Mouse (Mus musculus) limb, embryonic 10.5 days (tissue): ENCODE data around the gene Col24a1. TPM values are rescaled to one million over a fixed set of nuclear protein-coding genes. Genes with fewer than 3 reads are reported as not detected.
"Not testable (repeated sequence)": the region's sequence is repeated elsewhere in the genome, so short reads cannot be mapped to it uniquely, and the experiment has no call there.

Experiments used
- DNase-seq: peaks from one replicate; pipeline ENCODE4 v3.0.0-alpha.2; 2017; ENCODE audit warnings: low spot score
- H3K27ac ChIP-seq: fragments of 300-500 bp; sonication (generic); 2 replicates; pipeline ENCODE4 v1.5.1; 2016; ENCODE audit warnings: mild to moderate bottlenecking
- H3K27me3 ChIP-seq: fragments of 300-500 bp; sonication (generic); 2 replicates; pipeline ENCODE4 v1.6.1; 2016; ENCODE audit warnings: low read depth, mild to moderate bottlenecking; ENCODE audit not compliant: poor library complexity, severe bottlenecking
- H3K36me3 ChIP-seq: fragments of 300-500 bp; sonication (generic); 2 replicates; pipeline ENCODE4 v1.6.1; 2016; ENCODE audit warnings: mild to moderate bottlenecking, moderate library complexity
- H3K4me1 ChIP-seq: fragments of 300-500 bp; sonication (generic); 2 replicates; pipeline ENCODE4 v1.6.1; 2016
- H3K4me3 ChIP-seq: fragments of 300-500 bp; sonication (generic); 2 replicates; pipeline ENCODE4 v1.5.1; 2016; ENCODE audit warnings: mild to moderate bottlenecking, moderate library complexity
- H3K9me3 ChIP-seq: fragments of 300-500 bp; sonication (generic); replicated peaks from 2 replicates; pipeline ENCODE4 v1.6.1; 2016; ENCODE audit warnings: mild to moderate bottlenecking
- WGBS: fragments of 180-500 bp; shearing (Covaris S2); methylation state at CpG from one replicate; pipeline ENCODE4 v1.1.7; 2016; 5-methylcytosine and 5-hydroxymethylcytosine counted together
- polyA plus RNA-seq: library from polyadenylated mRNA; unstranded; fragments of >200 nt; fragmentation: Nextera tagmentation; extraction: Ambion mirVana; gene quantifications from 2 replicates; pipeline ENCODE4 v1.2.1, GENCODE M21; 2016

Gene Col24a1
- polyA plus RNA-seq, 1 experiment from 2014 or later, result 1.0 TPM

DNA sequence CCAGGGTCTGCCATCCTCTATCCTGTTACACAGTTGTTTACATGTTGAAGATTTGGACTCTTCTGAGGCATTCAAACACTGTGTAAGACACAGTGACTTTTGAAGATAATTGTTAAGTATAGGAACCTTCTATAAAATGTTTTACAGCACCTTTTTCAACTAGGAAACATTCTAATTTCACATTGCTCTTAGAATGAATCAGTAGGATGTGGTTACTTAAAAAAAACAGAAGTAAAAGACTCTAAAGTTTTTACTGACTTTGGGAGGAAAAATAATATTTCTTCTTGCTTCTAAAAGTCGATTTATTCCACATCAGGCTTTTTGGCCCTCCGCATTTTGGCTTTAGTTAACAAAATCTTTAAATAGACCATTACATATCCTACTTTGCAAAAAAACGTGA lies 129.8 kb downstream of the Col24a1 start:
- Histone ChIP-seq H3K4me1 (peaks cover 15% of the 10 kb centered on the region), H3K27ac (no peak overlapping the region), H3K27me3 (no peaks in the 10 kb centered on the region), H3K36me3 (no peaks in the 10 kb centered on the region), H3K4me3 (no peak overlapping the region), H3K9me3 (no peaks in the 10 kb centered on the region)
- 92% methylated on average over 3 of the region's 3 CpGs for WGBS
- DNase-seq, result no peak

- Histone ChIP-seq H3K4me3 (no peak overlapping the region), H3K9me3 (no peaks in the 10 kb centered on the region), H3K36me3 (no peaks in the 10 kb centered on the region), H3K27ac (no peak overlapping the region), H3K27me3 (no peaks in the 10 kb centered on the region), H3K4me1 (no peaks in the 10 kb centered on the region)
- no peak for DNase-seq
- WGBS, result 90% methylated on average over 7 of the region's 7 CpGs
Measured at GRCm38 (mm10) chr3:145438352-145438751, 146.1 kb downstream of the Col24a1 start.

- Histone ChIP-seq H3K4me1 (no peaks in the 10 kb centered on the region), H3K27ac (no peak overlapping the region), H3K36me3 (no peaks in the 10 kb centered on the region), H3K9me3 (no peaks in the 10 kb centered on the region), H3K27me3 (no peaks in the 10 kb centered on the region), H3K4me3 (no peak overlapping the region)
- no peak for DNase-seq
- WGBS, result 92% methylated on average over 7 of the region's 7 CpGs
Measured at GRCm38 (mm10) chr3:145439086-145439485, 146.8 kb downstream of the Col24a1 start.

DNA sequence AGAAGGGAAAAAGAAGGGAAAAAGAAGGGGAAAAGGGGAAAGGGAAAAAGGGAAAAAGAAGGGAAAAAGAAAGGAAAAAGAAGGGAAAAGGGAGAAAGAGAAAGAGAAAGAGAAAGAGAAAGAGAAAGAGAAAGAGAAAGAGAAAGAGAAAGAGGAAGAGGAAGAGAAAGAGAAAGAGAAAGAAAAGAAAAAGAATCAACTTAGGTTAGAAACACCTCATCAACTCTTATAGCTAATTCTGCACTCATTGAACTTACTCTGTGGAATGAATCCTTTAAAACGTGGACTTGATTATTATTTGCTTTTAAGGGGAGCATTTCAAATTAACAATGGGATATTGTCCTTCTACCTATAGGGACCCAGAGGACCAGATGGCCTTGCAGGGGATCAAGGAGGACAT lies 148.7 kb downstream of the Col24a1 start:
- no peak for DNase-seq
- no peak overlapping the region for H3K4me3 ChIP-seq
- no peak overlapping the region for H3K27ac ChIP-seq
- 67% methylated on average over 1 of the region's 1 CpGs for WGBS
- no peaks in the 10 kb centered on the region for H3K4me1 ChIP-seq
- no peaks in the 10 kb centered on the region for H3K36me3 ChIP-seq
- H3K27me3 ChIP-seq, result no peaks in the 10 kb centered on the region
- no peaks in the 10 kb centered on the region for H3K9me3 ChIP-seq

GRCm38 (mm10) chr3:145442268-145442667 lies 150.0 kb downstream of the Col24a1 start:
- Histone ChIP-seq H3K27ac (no peak overlapping the region), H3K9me3 (no peaks in the 10 kb centered on the region), H3K27me3 (no peaks in the 10 kb centered on the region), H3K4me3 (no peak overlapping the region), H3K4me1 (no peaks in the 10 kb centered on the region), H3K36me3 (no peaks in the 10 kb centered on the region)
- WGBS, result 91% methylated on average over 1 of the region's 1 CpGs
- peak; percentile 39 for DNase-seq

GRCm38 (mm10) chr3:145443167-145443566 lies 150.9 kb downstream of the Col24a1 start:
- H3K27ac ChIP-seq, H3K4me3 ChIP-seq, H3K4me1 ChIP-seq, H3K9me3 ChIP-seq, DNase-seq, H3K27me3 ChIP-seq, H3K36me3 ChIP-seq: not testable (repeated sequence)
- 81% methylated on average over 6 of the region's 6 CpGs for WGBS

DNA sequence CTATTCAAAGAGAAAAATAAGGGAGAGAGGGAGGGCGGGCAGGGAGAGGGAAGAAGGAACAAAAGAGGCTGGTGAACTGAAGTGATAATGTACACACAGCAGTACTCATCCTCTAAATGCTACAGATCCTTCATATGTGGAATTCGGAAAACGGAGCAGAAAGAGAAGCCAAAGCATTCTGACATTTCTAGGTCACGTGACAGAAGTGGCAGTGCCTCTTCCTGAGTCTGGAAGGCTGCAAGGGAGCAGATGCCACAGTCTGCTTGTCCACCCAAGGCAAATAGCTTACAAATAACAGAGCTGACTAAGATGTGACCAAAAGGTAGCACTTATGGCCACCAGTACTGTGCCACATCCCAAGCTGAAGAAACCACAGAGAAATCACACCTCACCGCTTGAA lies 164.8 kb downstream of the Col24a1 start:
- H3K27ac ChIP-seq, result no peak overlapping the region
- H3K4me1 ChIP-seq, result no peaks in the 10 kb centered on the region
- no peaks in the 10 kb centered on the region for H3K36me3 ChIP-seq
- 80% methylated on average over 5 of the region's 5 CpGs for WGBS
- no peaks in the 10 kb centered on the region for H3K27me3 ChIP-seq
- no peak overlapping the region for H3K4me3 ChIP-seq
- H3K9me3 ChIP-seq, result no peaks in the 10 kb centered on the region
- no peak for DNase-seq

DNA sequence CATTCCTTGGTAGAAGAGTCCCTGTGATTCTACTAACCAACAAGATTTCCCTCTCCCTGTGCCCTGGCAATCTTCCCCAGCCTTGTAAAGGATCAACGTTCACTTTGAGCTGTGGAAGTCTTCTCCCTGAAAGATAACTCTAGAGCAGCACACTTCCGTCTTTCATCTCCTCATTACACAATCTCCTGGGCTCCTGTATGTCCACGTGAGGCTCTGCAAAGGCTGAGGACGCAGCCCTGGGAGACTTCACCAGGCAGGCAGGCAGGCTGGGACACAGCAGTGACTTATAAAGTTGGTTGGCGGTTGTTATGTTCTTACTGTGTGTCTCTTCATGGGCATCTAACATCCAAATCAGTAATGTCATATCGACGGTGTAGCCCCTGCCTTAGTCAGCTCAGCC lies 170.1 kb downstream of the Col24a1 start:
- 71% methylated on average over 7 of the region's 7 CpGs for WGBS
- H3K4me3 ChIP-seq, result no peak overlapping the region
- no peak for DNase-seq
- H3K27me3 ChIP-seq, result no peaks in the 10 kb centered on the region
- H3K4me1 ChIP-seq, result no peaks in the 10 kb centered on the region
- no peaks in the 10 kb centered on the region for H3K36me3 ChIP-seq
- H3K27ac ChIP-seq, result no peak overlapping the region
- H3K9me3 ChIP-seq, result no peaks in the 10 kb centered on the region

DNA sequence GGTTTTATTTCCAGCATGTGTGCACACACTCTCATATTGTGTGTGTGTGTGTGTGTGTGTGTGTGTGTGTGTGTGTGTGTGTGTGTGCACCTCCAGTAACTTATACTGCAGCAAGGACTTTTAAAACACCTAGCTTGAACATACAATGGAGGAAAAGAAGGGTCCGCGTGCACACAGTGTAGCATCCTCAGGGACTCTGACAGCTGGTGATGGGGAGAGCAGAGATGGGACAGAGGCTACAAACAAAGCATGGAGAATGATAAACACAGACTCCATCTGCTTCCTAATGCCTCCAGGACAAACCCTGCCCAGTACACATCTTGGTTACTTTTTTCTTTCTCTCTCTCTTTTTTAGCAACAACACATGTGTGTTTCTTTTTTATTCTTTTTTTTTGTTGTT lies 171.5 kb downstream of the Col24a1 start:
- no peaks in the 10 kb centered on the region for H3K9me3 ChIP-seq
- H3K4me3 ChIP-seq, result no peak overlapping the region
- no peaks in the 10 kb centered on the region for H3K4me1 ChIP-seq
- no peaks in the 10 kb centered on the region for H3K36me3 ChIP-seq
- no peaks in the 10 kb centered on the region for H3K27me3 ChIP-seq
- no peak overlapping the region for H3K27ac ChIP-seq
- no peak for DNase-seq
- 85% methylated on average over 2 of the region's 2 CpGs for WGBS

GRCm38 (mm10) chr3:145471094-145471493 lies 178.8 kb downstream of the Col24a1 start:
- 78% methylated on average over 4 of the region's 4 CpGs for WGBS
- H3K4me3 ChIP-seq, result no peak overlapping the region
- no peaks in the 10 kb centered on the region for H3K27me3 ChIP-seq
- H3K36me3 ChIP-seq, result no peaks in the 10 kb centered on the region
- DNase-seq, result no peak
- H3K27ac ChIP-seq, result no peak overlapping the region
- H3K9me3 ChIP-seq, result no peaks in the 10 kb centered on the region
- no peaks in the 10 kb centered on the region for H3K4me1 ChIP-seq

- no peaks in the 10 kb centered on the region for H3K27me3 ChIP-seq
- no peaks in the 10 kb centered on the region for H3K9me3 ChIP-seq
- no peak overlapping the region for H3K4me3 ChIP-seq
- no peak for DNase-seq
- no peak overlapping the region for H3K27ac ChIP-seq
- H3K36me3 ChIP-seq, result no peaks in the 10 kb centered on the region
- 78% methylated on average over 7 of the region's 7 CpGs for whole genome bisulfite sequencing
- no peaks in the 10 kb centered on the region for H3K4me1 ChIP-seq
Measured at GRCm38 (mm10) chr3:145474163-145474562, 181.9 kb downstream of the Col24a1 start.

DNA sequence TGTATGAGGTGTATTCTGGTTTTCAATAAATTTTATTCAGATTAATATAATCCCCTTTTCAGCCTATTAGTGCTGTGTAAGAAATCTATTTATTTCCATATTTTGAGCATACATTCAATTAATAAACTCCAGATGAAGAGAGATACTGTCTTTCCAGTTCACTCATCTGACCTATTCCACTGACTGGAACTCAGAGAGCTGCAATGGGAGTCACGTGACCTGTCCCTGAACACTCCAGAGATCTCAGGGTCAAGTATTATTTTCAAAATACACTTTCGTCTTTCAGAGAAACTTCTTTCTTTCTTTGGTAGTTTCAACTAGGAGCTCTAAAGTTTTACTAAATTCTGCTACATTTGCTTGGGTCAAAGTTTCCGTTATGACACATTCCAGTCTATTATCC lies 184.4 kb downstream of the Col24a1 start:
- Histone ChIP-seq H3K27ac (no peak overlapping the region), H3K4me1 (no peaks in the 10 kb centered on the region), H3K36me3 (no peaks in the 10 kb centered on the region), H3K9me3 (no peaks in the 10 kb centered on the region), H3K27me3 (no peaks in the 10 kb centered on the region), H3K4me3 (no peak overlapping the region)
- 96% methylated on average over 3 of the region's 3 CpGs for WGBS
- DNase-seq, result no peak

- Histone ChIP-seq H3K9me3 (no peaks in the 10 kb centered on the region), H3K36me3 (no peaks in the 10 kb centered on the region), H3K4me3 (no peak overlapping the region), H3K4me1 (no peaks in the 10 kb centered on the region), H3K27me3 (no peaks in the 10 kb centered on the region), H3K27ac (no peak overlapping the region)
- WGBS, result 83% methylated on average over 11 of the region's 11 CpGs
- no peak for DNase-seq
Measured at GRCm38 (mm10) chr3:145477074-145477473, 184.8 kb downstream of the Col24a1 start.

DNA sequence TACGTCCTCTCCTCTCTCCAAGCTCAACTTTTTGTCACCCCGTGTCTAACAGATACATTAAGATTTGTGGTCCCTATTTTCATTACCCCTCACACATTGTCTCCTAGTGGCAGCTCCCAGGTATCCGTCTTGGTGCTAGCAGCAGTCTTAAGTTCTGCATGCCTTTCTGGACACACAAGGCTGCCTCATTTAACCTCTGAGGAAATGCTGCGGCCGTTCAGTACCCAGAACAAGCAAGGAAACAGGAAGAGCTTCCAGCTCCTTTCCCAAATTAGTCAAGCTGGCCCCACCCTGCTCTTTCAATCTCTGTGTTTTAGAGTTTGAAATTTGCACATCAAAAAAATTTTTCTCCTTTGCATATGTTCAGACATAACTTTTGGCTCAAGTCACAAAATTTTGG lies 186.2 kb downstream of the Col24a1 start:
- no peak overlapping the region for H3K4me3 ChIP-seq
- H3K27me3 ChIP-seq, result no peaks in the 10 kb centered on the region
- WGBS, result 53% methylated on average over 5 of the region's 5 CpGs
- no peak overlapping the region for H3K27ac ChIP-seq
- no peak for DNase-seq
- H3K36me3 ChIP-seq, result no peaks in the 10 kb centered on the region
- no peaks in the 10 kb centered on the region for H3K4me1 ChIP-seq
- H3K9me3 ChIP-seq, result no peaks in the 10 kb centered on the region
